ENCODE assay signal across 7 mouse cellular contexts in genomic region chr9:107676302-107676701, GRCm38 (mm10). TPM values are rescaled to one million over a fixed set of nuclear protein-coding genes. Genes with fewer than 3 reads are reported as not detected.
A peak's percentile ranks its signal among the peaks of the same experiment; 100 is the strongest.
DNase-seq lines count a peak whose midpoint lies in the region; ATAC-seq and TF ChIP-seq lines count a peak whose summit lies in the region.

No protein-coding gene starts in this region.

- 2% methylated on average over 25 of the region's 25 CpGs for WGBS in neural tube, embryonic 11.5 days
- WGBS in forebrain, embryonic 14.5 days, result under 1% methylated on average over 25 of the region's 25 CpGs
- WGBS in limb, embryonic 15.5 days, result 1% methylated on average over 25 of the region's 25 CpGs
- WGBS in small intestine, adult 2 months, result 1% methylated on average over 25 of the region's 25 CpGs

- H3K9ac ChIP-seq in neural tube, embryonic 11.5 days (ENCODE audit: low read length), result peak overlapping the region; percentile 35; the same call in 1 of the 2 replicates
- H3K9ac ChIP-seq in forebrain, embryonic 14.5 days (ENCODE audit: low read length), result peak overlapping the region; percentile 58
- H3K9ac ChIP-seq in limb, embryonic 15.5 days, result no peak overlapping the region

- TF ChIP-seq CTCF in small intestine, adult 2 months (IDR thresholded peaks at IDR 0.05; ENCODE audit: extremely low read depth, insufficient read length, insufficient replicate concordance, low read depth, low read length), result no peak

- H3K4me1 ChIP-seq in neural tube, embryonic 11.5 days (ENCODE audit: control insufficient read depth, insufficient read depth, low read length), result peaks cover 4% of the 10 kb centered on the region
- H3K4me1 ChIP-seq in forebrain, embryonic 14.5 days (ENCODE audit: control insufficient read depth, insufficient read depth, low read length), result peaks cover 3% of the 10 kb centered on the region
- peaks cover 18% of the 10 kb centered on the region for H3K4me1 ChIP-seq in limb, embryonic 15.5 days
- peaks cover 16% of the 10 kb centered on the region for H3K4me1 ChIP-seq in small intestine, adult 2 months (ENCODE audit: control insufficient read depth, insufficient read depth, insufficient read length, low read length)

- H3K4me3 ChIP-seq in neural tube, embryonic 11.5 days (ENCODE audit: low read depth, low read length), result peak overlapping the region; percentile 28
- H3K4me3 ChIP-seq in forebrain, embryonic 14.5 days (ENCODE audit: low read depth, low read length), result peak overlapping the region; percentile 27
- peak overlapping the region; percentile 36 for H3K4me3 ChIP-seq in limb, embryonic 15.5 days
- peak overlapping the region; percentile 51 for H3K4me3 ChIP-seq in small intestine, adult 2 months (ENCODE audit: low read depth, low read length)

- no peak for DNase-seq in neural tube, embryonic 11.5 days (ENCODE audit: low spot score)
- no peak for DNase-seq in neural tube, embryonic 10.5 days (ENCODE audit: extremely low spot score, low spot score)
- DNase-seq in forebrain, embryonic 14.5 days (ENCODE audit: low spot score), result peak; percentile 39
- no peak for DNase-seq in embryo, embryonic 9.5 days (ENCODE audit: extremely low spot score)

- no peaks in the 10 kb centered on the region for H3K36me3 ChIP-seq in neural tube, embryonic 11.5 days (ENCODE audit: control insufficient read depth, insufficient read depth, low read length)
- H3K36me3 ChIP-seq in forebrain, embryonic 14.5 days (ENCODE audit: control insufficient read depth, insufficient read depth, low read length), result no peaks in the 10 kb centered on the region
- no peaks in the 10 kb centered on the region for H3K36me3 ChIP-seq in limb, embryonic 15.5 days
- no peaks in the 10 kb centered on the region for H3K36me3 ChIP-seq in small intestine, adult 2 months (ENCODE audit: control insufficient read depth, insufficient read depth, low read length)

- peak; percentile 35; the same call in 1 of the 2 replicates for ATAC-seq in neural tube, embryonic 11.5 days (ENCODE audit: insufficient read depth, low FRiP score, low TSS enrichment)
- ATAC-seq in forebrain, embryonic 14.5 days, result peak; percentile 43
- ATAC-seq in limb, embryonic 15.5 days (ENCODE audit: insufficient number of reproducible peaks, low FRiP score, low TSS enrichment, low read depth), result no peak
- ATAC-seq in erythroblast, adult 5-6 weeks (replicated peaks; ENCODE audit: low FRiP score, poor library complexity, severe bottlenecking), result no peak

- no peak overlapping the region for H3K27ac ChIP-seq in neural tube, embryonic 11.5 days (ENCODE audit: low read depth, low read length)
- H3K27ac ChIP-seq in forebrain, embryonic 14.5 days (ENCODE audit: low read depth, low read length), result no peak overlapping the region
- H3K27ac ChIP-seq in limb, embryonic 15.5 days, result no peak overlapping the region
- no peak overlapping the region for H3K27ac ChIP-seq in small intestine, adult 2 months (ENCODE audit: insufficient read depth, low read depth, low read length)

- H3K27me3 ChIP-seq in neural tube, embryonic 11.5 days (ENCODE audit: control insufficient read depth, insufficient read depth, low read length), result peaks cover 30% of the 10 kb centered on the region
- peaks cover 24% of the 10 kb centered on the region for H3K27me3 ChIP-seq in forebrain, embryonic 14.5 days (replicated peaks; ENCODE audit: control insufficient read depth, insufficient read depth, low read length)
- H3K27me3 ChIP-seq in limb, embryonic 15.5 days, result peaks cover 30% of the 10 kb centered on the region
- peaks cover 9% of the 10 kb centered on the region for H3K27me3 ChIP-seq in small intestine, adult 2 months (ENCODE audit: control insufficient read depth, insufficient read depth, low read length)

- TF ChIP-seq POLR2A in small intestine, adult 2 months (IDR thresholded peaks at IDR 0.05; ENCODE audit: low read depth, low read length), result no peak

- no peaks in the 10 kb centered on the region for H3K9me3 ChIP-seq in neural tube, embryonic 11.5 days (ENCODE audit: control insufficient read depth, low read length)
- H3K9me3 ChIP-seq in forebrain, embryonic 14.5 days (replicated peaks; ENCODE audit: control insufficient read depth, low read length), result no peaks in the 10 kb centered on the region
- no peaks in the 10 kb centered on the region for H3K9me3 ChIP-seq in limb, embryonic 15.5 days

- H3K4me2 ChIP-seq in neural tube, embryonic 11.5 days (ENCODE audit: low read depth), result peak overlapping the region; percentile 64
- peak overlapping the region; percentile 71 for H3K4me2 ChIP-seq in forebrain, embryonic 14.5 days (ENCODE audit: low read length)
- peak overlapping the region; percentile 76 for H3K4me2 ChIP-seq in limb, embryonic 15.5 days

RNA-seq across cellular contexts. Expression of gene Gnat1, which starts 3.2 kb away (rescaled TPM):
- polyA plus RNA-seq in neural tube, embryonic 11.5 days (2014; fragmentation: Nextera tagmentation; extraction: Ambion mirVana), result 1.9 and 2.4 TPM in 2 replicates
- polyA plus RNA-seq in forebrain, embryonic 14.5 days (2014; fragmentation: Nextera tagmentation; extraction: Ambion mirVana), result 0.28 and 0.66 TPM in 2 replicates
- 2.8 TPM in 2 replicates for polyA plus RNA-seq in limb, embryonic 15.5 days (2015; fragmentation: Nextera tagmentation; extraction: Ambion mirVana)
- polyA plus RNA-seq in small intestine, adult 2 months (2012; rRNA removed), result 0.13 and 0.17 TPM in 2 replicates
- not detected in 2 replicates for total RNA-seq in erythroblast, adult 5-6 weeks (2015; ENCODE audit: low replicate concordance)
- total RNA-seq in erythroblast, adult 5-6 weeks (2017; ENCODE audit: low replicate concordance), result not detected in 2 replicates

RNA-seq across cellular contexts. Expression of gene Slc38a3, which starts 7.0 kb away (rescaled TPM):
- polyA plus RNA-seq in neural tube, embryonic 11.5 days (2014; fragmentation: Nextera tagmentation; extraction: Ambion mirVana), result 6.8 and 7.2 TPM in 2 replicates
- 32.8 and 32.9 TPM in 2 replicates for polyA plus RNA-seq in forebrain, embryonic 14.5 days (2014; fragmentation: Nextera tagmentation; extraction: Ambion mirVana)
- 5.0 and 5.1 TPM in 2 replicates for polyA plus RNA-seq in limb, embryonic 15.5 days (2015; fragmentation: Nextera tagmentation; extraction: Ambion mirVana)
- 2.8 and 48.7 TPM in 2 replicates for polyA plus RNA-seq in small intestine, adult 2 months (2012; rRNA removed)
- total RNA-seq in erythroblast, adult 5-6 weeks (2015; ENCODE audit: low replicate concordance), result not detected in 2 replicates
- not detected in 2 replicates for total RNA-seq in erythroblast, adult 5-6 weeks (2017; ENCODE audit: low replicate concordance)

RNA-seq across cellular contexts. Expression of gene Sema3f, which starts 34.0 kb away (rescaled TPM):
- polyA plus RNA-seq in neural tube, embryonic 11.5 days (2014; fragmentation: Nextera tagmentation; extraction: Ambion mirVana), result 15.3 and 17.0 TPM in 2 replicates
- polyA plus RNA-seq in forebrain, embryonic 14.5 days (2014; fragmentation: Nextera tagmentation; extraction: Ambion mirVana), result 7.4 and 12.2 TPM in 2 replicates
- polyA plus RNA-seq in limb, embryonic 15.5 days (2015; fragmentation: Nextera tagmentation; extraction: Ambion mirVana), result 26.6 and 38.2 TPM in 2 replicates
- polyA plus RNA-seq in small intestine, adult 2 months (2012; rRNA removed), result 24.2 and 30.7 TPM in 2 replicates
- not detected in 2 replicates for total RNA-seq in erythroblast, adult 5-6 weeks (2015; ENCODE audit: low replicate concordance)
- total RNA-seq in erythroblast, adult 5-6 weeks (2017; ENCODE audit: low replicate concordance), result not detected in 2 replicates

RNA-seq across cellular contexts. Expression of gene Gnai2, which starts 41.1 kb away (rescaled TPM):
- polyA plus RNA-seq in neural tube, embryonic 11.5 days (2014; fragmentation: Nextera tagmentation; extraction: Ambion mirVana), result 434 and 452 TPM in 2 replicates
- polyA plus RNA-seq in forebrain, embryonic 14.5 days (2014; fragmentation: Nextera tagmentation; extraction: Ambion mirVana), result 371 and 423 TPM in 2 replicates
- polyA plus RNA-seq in limb, embryonic 15.5 days (2015; fragmentation: Nextera tagmentation; extraction: Ambion mirVana), result 385 and 394 TPM in 2 replicates
- 264 and 501 TPM in 2 replicates for polyA plus RNA-seq in small intestine, adult 2 months (2012; rRNA removed)
- 183 and 189 TPM in 2 replicates for total RNA-seq in erythroblast, adult 5-6 weeks (2015; ENCODE audit: low replicate concordance)
- total RNA-seq in erythroblast, adult 5-6 weeks (2017; ENCODE audit: low replicate concordance), result 162 and 183 TPM in 2 replicates

Comparison
In these comparisons a context has a peak if more than half of its experiments do, and no peak if none do; other contexts are left out.
1. ATAC-seq: peak in neural tube, embryonic 11.5 days (single experiment) and forebrain, embryonic 14.5 days (single experiment); none in limb, embryonic 15.5 days (single experiment) and erythroblast, adult 5-6 weeks (single experiment).
2. Peak in every context shown above with its lines, with median percentiles within 50 percentile points of each other: H3K4me2 ChIP-seq and H3K4me3 ChIP-seq.